Mouse (Mus musculus) layer of hippocampus, postnatal 14 days (tissue): Measurements from ENCODE around the gene Pnpla6. TPM values are rescaled to one million over a fixed set of nuclear protein-coding genes. Genes with fewer than 3 reads are reported as not detected.
"Not testable (repeated sequence)": the region's sequence is repeated elsewhere in the genome, so short reads cannot be mapped to it uniquely, and the experiment has no call there.

ENCODE experiments used
- DNase-seq, 2 experiments: peaks; one replicate each; pipeline ENCODE4 v3.0.0; 2021 to 2022; ENCODE audit warnings: low spot score in 2 of 2, mixed read lengths in 1 of 2
- total RNA-seq, 2 experiments: library from RNA; stranded (reverse); gene quantifications; 2 replicates each; pipeline ENCODE4 v1.2.3; 2021

Gene Pnpla6
- total RNA-seq, 2 experiments from 2014 or later, result 64.8 to 71.0 TPM

- no peak for DNase-seq
Observed at GRCm38 (mm10) chr8:3574546-3574945, 59.4 kb downstream of the Pnpla6 start.

GRCm38 (mm10) chr8:3576211-3576960 is 61.2 kb downstream of the Pnpla6 start:
- DNase-seq, result no peak

GRCm38 (mm10) chr8:3579390-3580364 is 64.5 kb downstream of the Pnpla6 start:
- DNase-seq, result no peak

- not testable (repeated sequence) for DNase-seq
Observed at GRCm38 (mm10) chr8:3581961-3582360, 66.8 kb downstream of the Pnpla6 start.

GRCm38 (mm10) chr8:3586452-3586851 is 71.3 kb downstream of the Pnpla6 start:
- DNase-seq, result no peak

- DNase-seq, result no peak
Observed at GRCm38 (mm10) chr8:3586993-3587390, 71.8 kb downstream of the Pnpla6 start, which contains the start of gene Camsap3. Gene Camsap3, plus strand, starts transcription at chr8:3587293.

- peak in 1 of 2 experiments; percentile 65 for DNase-seq
Observed at GRCm38 (mm10) chr8:3587391-3588257, 72.4 kb downstream of the Pnpla6 start.

- DNase-seq, result peak in 1 of 2 experiments; percentile 9
Observed at GRCm38 (mm10) chr8:3588258-3588633, 73.1 kb downstream of the Pnpla6 start.

GRCm38 (mm10) chr8:3593470-3593869 is 78.3 kb downstream of the Pnpla6 start:
- DNase-seq, result peak in 1 of 2 experiments; percentile 3

Other genes with a start within 250 kb of the Pnpla6 start
- gene Insr, start 235.8 kb upstream of the Pnpla6 start, total RNA-seq, result 10 to 100 TPM; 47.2 to 54.2 TPM
- under 1 TPM; 0.14 to 0.36 TPM for gene A430078G23Rik, start 162.0 kb upstream of the Pnpla6 start, total RNA-seq
- gene Arhgef18, start 122.4 kb upstream of the Pnpla6 start, total RNA-seq, result 10 to 100 TPM; 34.5 to 39.5 TPM
- 1 to 10 TPM in 1 of 2 experiments, under 1 TPM in 1; 0.91 to 1.8 TPM for gene Pex11g, start 47.7 kb upstream of the Pnpla6 start, total RNA-seq
- gene Tex45, start 44.5 kb upstream of the Pnpla6 start, total RNA-seq, result under 1 TPM in 1 of 2 experiments, not detected in 1; 0.28 TPM
- 10 to 100 TPM; 25.3 to 27.4 TPM for gene Zfp358, start 22.2 kb upstream of the Pnpla6 start, total RNA-seq
- 10 to 100 TPM; 63.3 to 77.4 TPM for gene Mcoln1, start 14.9 kb upstream of the Pnpla6 start, total RNA-seq
- gene C330021F23Rik, start 52.6 kb downstream of the Pnpla6 start, total RNA-seq, result not detected
- 10 to 100 TPM; 45.8 to 49.8 TPM for gene Camsap3, start 71.9 kb downstream of the Pnpla6 start, total RNA-seq
- gene Xab2, start 105.9 kb downstream of the Pnpla6 start, total RNA-seq, result 10 to 100 TPM; 33.1 to 34.9 TPM
- gene Pet100, start 106.2 kb downstream of the Pnpla6 start, total RNA-seq, result 10 to 100 TPM; 80.0 to 95.8 TPM
- 1 to 10 TPM in 1 of 2 experiments, not detected in 1; 2.1 TPM for gene Pcp2, start 110.2 kb downstream of the Pnpla6 start, total RNA-seq
- gene Stxbp2, start 115.6 kb downstream of the Pnpla6 start, total RNA-seq, result 10 to 100 TPM; 34.0 to 51.8 TPM
- gene Retn, start 140.4 kb downstream of the Pnpla6 start, total RNA-seq, result under 1 TPM; 0.39 to 0.45 TPM
- under 1 TPM in 1 of 2 experiments, not detected in 1; 0.33 TPM for gene Mcemp1, start 150.4 kb downstream of the Pnpla6 start, total RNA-seq
- 10 to 100 TPM; 19.8 to 23.4 TPM for gene Fcor, start 157.0 kb downstream of the Pnpla6 start, total RNA-seq
- gene Trappc5, start 160.9 kb downstream of the Pnpla6 start, total RNA-seq, result 10 to 100 TPM; 27.9 to 28.5 TPM
- not detected for gene Fcer2a, start 178.8 kb downstream of the Pnpla6 start, total RNA-seq
- not detected for gene Clec4g, start 205.3 kb downstream of the Pnpla6 start, total RNA-seq
- gene Cd209a, start 233.6 kb downstream of the Pnpla6 start, total RNA-seq, result not detected